Mouse (Mus musculus): ENCODE results near the gene Mapk10.

DNA sequence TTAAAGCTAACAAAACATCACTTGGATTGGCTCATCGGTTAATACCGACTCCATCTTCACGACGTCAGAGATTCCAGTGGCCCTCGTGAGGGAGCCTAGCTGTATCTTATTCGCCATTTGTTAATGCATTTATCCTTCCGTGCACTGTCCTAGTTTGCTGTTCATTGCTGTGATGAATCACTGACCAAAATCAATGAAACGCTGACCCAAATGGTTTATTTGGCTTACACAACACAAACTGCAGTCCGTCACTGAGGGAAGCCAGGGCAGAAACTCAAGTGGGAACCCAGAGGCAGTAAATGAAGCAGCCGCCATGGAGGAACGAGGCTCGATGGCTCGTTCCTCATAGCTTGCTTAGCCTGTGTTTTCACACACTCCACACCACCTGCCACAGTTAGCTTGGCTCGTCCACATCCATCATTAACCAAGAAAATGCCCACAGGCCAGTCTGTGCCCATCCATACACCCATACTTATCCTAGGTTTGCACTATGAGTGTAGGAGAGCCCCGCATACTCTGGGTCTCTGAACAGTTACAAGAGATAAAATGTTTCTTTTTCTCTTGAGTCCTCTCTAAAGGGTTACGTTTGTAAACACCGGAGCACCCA is 140.0 kb downstream of the Mapk10 start:
- TF ChIP-seq CTCF (IDR thresholded peaks at IDR 0.05; ENCODE audit: low read depth, low read length) = no peak
- TF ChIP-seq TAL1 (conservative IDR thresholded peaks at IDR 0.05; ENCODE audit: low read depth, low read length) = no peak
- no peak for TF ChIP-seq GATA1 (IDR thresholded peaks at IDR 0.05; ENCODE audit: borderline replicate concordance, low read length)
- no peak for TF ChIP-seq GATA2 (IDR thresholded peaks at IDR 0.05; ENCODE audit: borderline replicate concordance, low read depth, low read length)
- no peak for TF ChIP-seq POLR2AphosphoS5 (IDR thresholded peaks at IDR 0.05; ENCODE audit: insufficient replicate concordance, low read depth, low read length)

All from G1E (cell line).